Mouse (Mus musculus) spleen, postnatal 4 days (tissue): ENCODE results near the gene Nlrx1.
"Not testable (repeated sequence)": the region's sequence is repeated elsewhere in the genome, so short reads cannot be mapped to it uniquely, and the experiment has no call there.

ENCODE experiments used
- DNase-seq, 2 experiments: peaks; one replicate each; pipeline ENCODE4 v3.0.0; 2022; ENCODE audit warnings: low spot score in 2 of 2

The Nlrx1 gene

GRCm38 (mm10) chr9:44268432-44268831, at the start of gene Nlrx1:
Nlrx1 (minus strand) TSS chr9:44268599.
- DNase-seq: peak in 1 of 2 experiments; percentile 37

- DNase-seq: no peak
Measured at GRCm38 (mm10) chr9:44317452-44317851, 49.1 kb upstream of the Nlrx1 start.

GRCm38 (mm10) chr9:44314910-44315309, 46.5 kb upstream of the Nlrx1 start:
- no peak for DNase-seq

- DNase-seq: no peak
Measured at GRCm38 (mm10) chr9:44314257-44314547, 45.8 kb upstream of the Nlrx1 start.

- no peak for DNase-seq
Measured at GRCm38 (mm10) chr9:44313476-44314256, 45.3 kb upstream of the Nlrx1 start.

- no peak for DNase-seq
Measured at GRCm38 (mm10) chr9:44311136-44312134, 43.0 kb upstream of the Nlrx1 start.

GRCm38 (mm10) chr9:44310750-44311135, 42.3 kb upstream of the Nlrx1 start:
- no peak for DNase-seq

- DNase-seq: no peak
Measured at GRCm38 (mm10) chr9:44309756-44310155, 41.4 kb upstream of the Nlrx1 start.

- no peak for DNase-seq
Measured at GRCm38 (mm10) chr9:44307248-44307647, 38.8 kb upstream of the Nlrx1 start.

GRCm38 (mm10) chr9:44306532-44306931, 38.1 kb upstream of the Nlrx1 start:
- no peak for DNase-seq

GRCm38 (mm10) chr9:44305466-44306079, 37.2 kb upstream of the Nlrx1 start, which contains the start of gene Hinfp:
Hinfp (minus strand) TSS chr9:44305671.
- DNase-seq: peak; percentile 96 to 97

GRCm38 (mm10) chr9:44300001-44300400, 31.6 kb upstream of the Nlrx1 start:
- not testable (repeated sequence) for DNase-seq

- DNase-seq: peak in 1 of 2 experiments; percentile 63
Measured at GRCm38 (mm10) chr9:44292490-44292889, 24.1 kb upstream of the Nlrx1 start.

- no peak for DNase-seq
Measured at GRCm38 (mm10) chr9:44288959-44289291, 20.5 kb upstream of the Nlrx1 start.

- DNase-seq: peak; percentile 75 to 86
Measured at GRCm38 (mm10) chr9:44288076-44288958, 19.9 kb upstream of the Nlrx1 start, which contains the start of gene Abcg4. Abcg4 (minus strand) TSS chr9:44288615.

- peak; percentile 60 to 81 for DNase-seq
Measured at GRCm38 (mm10) chr9:44287401-44288075, 19.1 kb upstream of the Nlrx1 start.

GRCm38 (mm10) chr9:44287003-44287400, 18.6 kb upstream of the Nlrx1 start:
- DNase-seq: peak; percentile 40 to 77

- DNase-seq: peak; percentile 73 to 82
Measured at GRCm38 (mm10) chr9:44286256-44286850, 18.0 kb upstream of the Nlrx1 start.

GRCm38 (mm10) chr9:44283183-44283582, 14.8 kb upstream of the Nlrx1 start:
- DNase-seq: no peak

GRCm38 (mm10) chr9:44269973-44270372, 1.6 kb upstream of the Nlrx1 start:
- no peak for DNase-seq
